Mouse (Mus musculus) erythroblast, embryonic 14.5 days (primary cell): Measurements from ENCODE around the gene Prr22.

ENCODE experiments used
- GATA1 ChIP-seq: IDR thresholded peaks from 2 replicates; pipeline ENCODE4 v1.6.1; 2012; ENCODE audit warnings: low read length, inconsistent platforms, mixed read lengths
- TAL1 ChIP-seq: IDR thresholded peaks from 3 replicates; pipeline ENCODE4 v1.6.1; 2012; ENCODE audit warnings: low read length, inconsistent platforms, mixed read lengths

GRCm38 (mm10) chr17:56815057-56815345 is 45.0 kb downstream of the Prr22 start:
- TF ChIP-seq GATA1, result no peak
- TF ChIP-seq TAL1, result no peak
